Mouse (Mus musculus) adrenal gland, adult 18-20 months (tissue): Measurements from ENCODE around the gene Usp18. TPM values are rescaled to one million over a fixed set of nuclear protein-coding genes. Genes with fewer than 3 reads are reported as not detected.

Experiments used
- DNase-seq, 2 experiments: peaks; one replicate each; pipeline ENCODE4 v3.0.0; 2021 to 2022; ENCODE audit warnings: low spot score in 2 of 2
- total RNA-seq, 2 experiments: library from RNA; stranded (reverse); gene quantifications; 1 replicate in 1 of 2; 2 replicates in 1 of 2; pipeline ENCODE4 v1.2.3; 2021

Gene Usp18
- total RNA-seq, 2 experiments from 2014 or later: 1.9 to 2.3 TPM

DNA sequence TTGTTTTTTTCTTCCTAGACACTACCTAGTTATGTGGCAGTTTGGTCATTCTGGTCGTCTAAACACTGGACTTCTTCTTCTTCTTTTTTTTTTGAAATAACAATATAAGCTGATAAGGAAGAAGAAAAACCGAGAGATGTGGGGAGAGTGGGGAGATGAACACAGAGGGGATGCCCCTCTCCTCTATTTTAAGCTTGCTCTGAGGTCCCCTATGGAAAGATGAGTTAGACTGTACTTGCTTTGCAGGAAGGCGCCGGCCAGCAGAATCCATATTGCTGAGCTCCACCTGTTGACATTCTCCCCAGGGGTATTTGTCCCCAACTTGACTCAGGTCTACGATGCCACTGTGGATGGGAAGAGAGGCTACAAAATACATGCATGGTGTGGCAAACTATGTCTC, 21.6 kb upstream of the Usp18 start:
- no peak for DNase-seq

DNA sequence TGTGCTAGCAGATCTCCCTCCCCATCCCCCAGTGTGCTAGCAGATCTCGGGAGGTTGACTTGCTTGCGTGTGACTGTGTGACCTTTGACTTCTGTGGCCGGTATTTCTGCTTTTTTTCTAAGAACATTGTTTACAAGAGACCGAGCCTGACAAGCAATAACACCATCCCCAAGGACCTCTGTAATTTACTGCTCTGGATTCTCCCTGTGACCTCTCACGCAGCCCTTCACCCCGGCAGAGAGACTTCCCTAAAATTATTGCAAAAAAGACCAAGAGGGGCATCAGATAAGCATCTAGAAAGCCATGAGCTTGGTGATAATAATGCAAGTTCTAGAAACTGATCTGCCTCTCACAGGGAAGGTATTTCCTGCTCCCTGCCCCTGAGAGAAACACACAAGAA, 20.7 kb upstream of the Usp18 start:
- no peak for DNase-seq

DNA sequence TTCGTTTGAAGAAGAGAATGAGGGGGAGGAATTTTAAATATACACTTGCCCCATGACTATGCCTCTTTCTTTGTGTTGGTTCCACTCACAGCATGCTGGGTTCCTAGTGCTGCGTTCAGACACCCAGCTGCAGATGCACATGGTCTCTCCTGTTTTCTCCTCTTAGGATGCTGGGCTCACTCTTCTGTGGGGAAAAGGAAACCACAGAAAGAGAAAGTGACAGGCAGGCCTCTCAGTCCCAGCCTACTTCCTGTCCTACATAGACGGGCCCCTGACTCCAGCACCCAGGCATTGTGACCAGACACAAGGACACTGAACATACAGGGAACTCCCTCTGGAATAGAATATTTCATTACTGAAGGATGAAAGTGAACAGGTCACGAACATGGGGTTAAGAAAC, 19.7 kb upstream of the Usp18 start:
- no peak for DNase-seq

DNA sequence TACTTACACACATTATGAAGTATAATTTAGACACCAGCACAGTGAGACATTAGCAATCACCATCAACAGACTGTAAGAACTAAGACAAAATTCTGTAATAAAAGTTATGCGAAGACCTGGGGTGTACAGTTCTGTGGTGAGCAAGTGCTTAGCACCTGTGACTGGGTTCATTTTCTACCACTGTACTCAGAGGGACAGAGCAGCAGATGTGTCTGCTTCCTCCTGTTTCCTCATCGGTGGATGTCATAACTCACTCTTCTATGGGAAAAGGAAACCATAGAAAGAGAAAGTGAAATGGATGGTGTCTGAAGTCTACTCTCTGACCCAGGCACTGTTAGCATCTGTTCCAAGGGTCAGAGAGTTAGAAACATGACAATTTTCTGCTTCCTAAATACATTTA, 19.0 kb upstream of the Usp18 start:
- no peak for DNase-seq

DNA sequence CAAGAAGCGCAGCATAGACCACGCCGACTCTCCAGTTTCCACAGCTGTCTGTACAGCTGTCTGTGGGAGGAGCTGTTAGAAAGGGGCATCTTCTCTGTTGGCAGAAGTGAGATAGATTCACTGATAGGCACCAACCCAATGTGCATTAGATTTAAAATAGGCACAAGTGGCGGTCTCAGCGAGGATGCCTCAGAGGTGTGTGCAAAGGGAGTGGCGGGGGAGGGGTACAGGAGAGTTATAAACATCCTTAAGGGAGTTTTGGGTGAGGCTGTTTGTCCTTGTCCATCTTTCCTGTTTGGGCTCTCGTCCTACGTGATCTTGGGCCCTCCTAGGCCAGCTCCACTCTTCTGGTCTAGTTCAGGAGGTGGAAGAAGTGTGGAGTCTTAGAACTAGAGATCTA, 17.3 kb upstream of the Usp18 start:
- DNase-seq: no peak

DNA sequence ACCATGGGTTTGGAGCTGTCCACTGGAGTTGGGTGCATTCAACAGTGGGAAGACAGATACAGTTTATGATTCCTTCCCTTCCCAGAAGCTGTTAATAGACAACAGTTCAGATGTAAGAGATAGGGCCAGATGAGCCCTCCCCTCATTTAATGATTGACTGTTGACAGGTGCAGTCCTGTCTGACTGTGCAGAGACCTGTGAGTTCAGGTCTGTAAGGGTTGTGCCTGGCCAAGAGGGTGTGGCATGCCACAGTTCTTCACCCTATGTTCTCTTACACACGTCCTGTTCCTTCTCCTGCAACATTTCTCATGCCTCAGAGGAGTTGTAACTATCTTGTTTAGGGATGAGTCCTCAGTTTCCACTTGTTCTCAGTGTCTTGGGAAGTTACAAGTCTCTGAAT, 13.1 kb upstream of the Usp18 start:
- no peak for DNase-seq

DNA sequence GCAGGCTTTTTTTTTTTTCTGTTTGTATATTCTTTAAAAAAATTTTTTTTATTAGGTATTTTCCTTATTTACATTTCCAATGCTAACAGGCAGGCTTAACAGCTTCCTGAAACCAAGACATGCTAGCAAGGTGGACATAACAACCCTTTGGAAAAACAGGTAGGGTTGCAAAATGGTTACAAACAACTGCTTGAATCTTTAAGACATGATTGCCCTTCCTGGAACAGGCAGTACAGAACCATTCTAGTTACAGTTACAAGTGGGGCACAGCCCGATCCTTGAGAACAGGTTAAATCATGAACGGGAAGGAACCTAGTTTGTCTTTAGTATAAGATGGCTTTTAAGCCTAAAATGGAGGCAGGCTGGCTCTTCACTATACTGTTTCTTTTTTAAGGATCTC, 9.3 kb upstream of the Usp18 start:
- DNase-seq: no peak

DNA sequence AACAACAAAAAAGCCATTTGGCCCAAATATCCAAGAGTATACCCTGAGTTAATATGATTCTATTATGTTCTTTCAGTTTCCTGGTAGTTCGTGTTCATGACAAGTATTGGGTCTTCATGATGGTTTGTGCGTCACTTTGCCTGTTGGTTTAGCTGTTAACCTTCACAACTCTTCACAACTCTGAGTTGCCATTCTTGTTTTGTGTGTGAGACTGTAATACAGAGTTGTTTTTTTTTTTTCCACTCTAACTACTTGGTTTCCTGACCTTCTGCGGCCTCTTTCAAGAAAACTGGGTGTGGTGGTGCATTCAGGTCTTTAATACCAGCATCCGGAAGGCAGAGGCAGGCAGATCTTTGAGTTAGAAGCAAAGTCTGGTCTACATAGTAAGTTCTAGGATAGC, 7.5 kb upstream of the Usp18 start:
- DNase-seq: no peak

DNA sequence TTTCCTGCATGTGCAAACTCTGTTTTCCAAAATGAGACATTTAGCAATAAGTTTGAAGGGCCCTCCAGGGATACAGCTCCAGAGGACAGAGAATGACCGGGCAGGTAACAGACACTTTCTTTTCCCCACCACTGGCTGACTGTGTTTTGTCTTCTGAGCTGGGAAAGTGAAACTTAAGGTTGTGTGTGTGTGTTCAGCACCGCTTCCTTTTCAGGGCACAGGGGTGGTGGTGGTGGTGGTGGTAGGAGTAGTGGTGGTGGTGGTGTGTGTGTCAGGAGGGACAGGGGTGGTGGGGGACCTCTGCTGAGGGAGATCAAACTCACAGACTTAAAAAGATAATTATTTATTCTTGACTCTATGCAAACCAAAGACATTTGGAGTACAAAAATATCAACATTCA, 3.9 kb upstream of the Usp18 start:
- no peak for DNase-seq

DNA sequence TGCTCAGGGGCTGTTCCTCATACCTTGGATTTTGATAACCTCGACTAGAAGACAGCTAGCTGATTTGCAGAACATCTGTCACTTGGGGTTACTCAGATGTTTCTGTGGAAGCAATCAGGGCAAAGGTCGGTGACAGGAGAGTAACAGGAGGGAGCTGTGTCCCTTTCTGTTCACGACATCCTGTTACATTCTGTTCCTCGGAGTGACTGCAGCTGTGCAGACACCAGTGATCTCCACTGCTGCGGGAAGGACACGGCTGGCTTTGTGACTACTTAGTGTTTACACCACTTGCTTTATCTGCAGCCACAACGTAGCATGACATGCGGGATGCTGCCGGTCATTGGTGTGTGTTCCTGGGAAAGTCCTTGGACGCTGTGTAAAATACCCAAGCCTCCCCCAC, 2.5 kb upstream of the Usp18 start:
- no peak for DNase-seq

DNA sequence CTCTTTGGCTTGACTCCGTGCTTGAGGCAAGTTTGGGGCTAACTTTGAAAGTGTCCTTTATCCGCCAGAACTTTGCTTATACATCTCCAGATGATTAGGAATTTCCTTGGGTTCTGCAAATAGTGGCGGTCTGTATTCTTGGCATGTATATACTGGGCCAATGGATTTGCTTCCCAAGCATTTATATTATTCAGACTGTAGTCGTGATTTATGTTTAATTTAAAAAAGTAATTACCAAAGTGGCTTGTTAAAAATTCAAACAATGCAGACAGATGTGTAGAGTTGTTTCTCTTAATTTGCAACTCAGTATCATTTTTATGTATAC, 293 bp downstream of the Usp18 start:
- no peak for DNase-seq

DNA sequence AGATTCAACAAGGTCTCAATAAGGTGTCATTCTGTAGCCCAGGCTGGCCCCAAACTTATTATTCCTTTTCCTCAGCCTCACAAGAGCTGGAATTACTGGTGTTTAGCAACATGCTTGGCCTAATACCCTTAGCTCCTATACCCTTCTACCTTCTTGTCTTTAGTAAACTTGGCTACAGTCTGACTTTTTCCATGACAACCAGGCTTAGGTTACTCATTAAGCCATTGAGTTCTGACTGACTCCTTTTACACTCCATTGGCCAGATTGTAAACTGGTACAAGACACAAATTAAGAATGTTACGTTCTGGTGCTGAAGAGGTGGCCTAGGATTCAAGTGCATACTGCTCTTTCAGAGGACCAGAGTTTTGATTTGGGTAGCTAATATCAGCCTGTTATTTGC, 4.7 kb downstream of the Usp18 start:
- no peak for DNase-seq

DNA sequence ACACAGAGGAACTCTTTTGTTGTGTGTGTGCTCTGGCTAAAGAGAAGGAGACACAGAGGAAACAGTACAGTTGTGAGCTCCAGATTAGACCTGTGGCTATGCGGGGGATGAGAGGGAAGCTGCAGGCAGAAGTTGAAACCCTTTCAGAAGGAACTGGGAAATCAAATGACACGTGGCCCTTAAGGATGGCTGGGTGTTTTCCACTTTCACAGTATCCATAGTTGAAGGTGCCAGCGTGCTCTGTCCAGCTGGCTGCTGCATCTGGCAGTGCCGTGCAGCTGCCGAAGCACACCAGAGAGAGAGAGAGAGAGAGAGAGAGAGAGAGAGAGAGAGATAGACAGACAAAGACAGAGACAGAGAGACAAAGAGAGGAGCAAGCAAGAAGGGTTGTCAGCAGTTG, 5.5 kb downstream of the Usp18 start:
- DNase-seq: no peak

DNA sequence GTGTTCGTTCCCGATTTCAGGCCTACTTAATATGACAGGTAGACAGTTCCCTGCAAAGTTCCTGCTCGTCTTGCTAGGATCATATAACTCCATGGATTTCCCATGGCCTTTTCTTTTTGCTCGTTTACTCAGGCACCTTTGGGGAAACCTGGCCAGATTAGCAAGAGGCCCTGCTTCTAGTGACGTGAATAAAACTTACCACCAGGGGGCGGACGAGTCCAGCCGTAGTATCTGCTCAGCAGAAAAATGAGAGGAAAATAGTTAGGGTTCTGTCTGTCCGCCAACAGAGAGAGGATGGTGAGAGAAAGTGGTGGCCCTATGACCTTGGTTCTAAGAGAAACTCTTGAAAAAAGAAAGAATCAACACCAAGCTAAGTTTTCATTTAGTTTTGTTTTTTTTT, 14.8 kb downstream of the Usp18 start:
- DNase-seq: peak; percentile 73 to 74

DNA sequence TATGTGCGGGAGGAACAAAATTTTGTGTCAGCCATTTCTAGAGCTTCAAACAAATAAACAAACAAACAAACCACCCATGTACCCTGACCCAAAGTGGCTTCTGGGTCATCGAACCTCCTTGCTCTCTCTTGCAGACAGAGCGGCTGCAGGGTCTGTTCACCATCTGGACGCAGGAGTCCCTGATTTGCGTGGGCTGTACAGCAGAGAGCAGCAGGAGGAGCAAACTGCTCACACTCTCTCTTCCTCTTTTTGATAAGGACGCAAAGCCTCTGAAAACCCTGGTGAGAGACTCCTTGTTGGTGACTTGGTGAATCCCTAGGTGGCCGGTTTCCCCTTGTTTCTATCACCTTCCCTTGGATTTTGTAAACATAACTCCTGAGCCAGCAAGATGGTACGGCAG, 15.5 kb downstream of the Usp18 start:
- no peak for DNase-seq

DNA sequence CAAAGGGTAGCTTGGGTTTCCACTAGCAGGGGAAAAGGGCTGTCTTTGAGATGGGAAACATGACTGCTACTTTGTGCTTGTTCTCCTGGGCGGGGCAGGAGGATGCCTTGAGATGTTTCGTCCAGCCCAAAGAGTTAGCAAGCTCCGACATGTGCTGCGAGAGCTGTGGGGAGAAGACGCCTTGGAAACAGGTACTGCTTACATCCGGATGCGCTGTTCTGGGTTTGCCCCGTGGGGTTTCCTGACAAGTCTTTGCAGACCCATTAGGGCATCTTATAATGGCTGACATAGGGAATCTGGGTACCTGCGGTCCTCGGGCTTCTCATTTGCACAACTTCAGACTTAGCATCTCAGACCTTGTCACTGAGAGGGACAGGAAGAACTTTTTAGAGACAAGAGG, 16.3 kb downstream of the Usp18 start:
- DNase-seq: no peak

DNA sequence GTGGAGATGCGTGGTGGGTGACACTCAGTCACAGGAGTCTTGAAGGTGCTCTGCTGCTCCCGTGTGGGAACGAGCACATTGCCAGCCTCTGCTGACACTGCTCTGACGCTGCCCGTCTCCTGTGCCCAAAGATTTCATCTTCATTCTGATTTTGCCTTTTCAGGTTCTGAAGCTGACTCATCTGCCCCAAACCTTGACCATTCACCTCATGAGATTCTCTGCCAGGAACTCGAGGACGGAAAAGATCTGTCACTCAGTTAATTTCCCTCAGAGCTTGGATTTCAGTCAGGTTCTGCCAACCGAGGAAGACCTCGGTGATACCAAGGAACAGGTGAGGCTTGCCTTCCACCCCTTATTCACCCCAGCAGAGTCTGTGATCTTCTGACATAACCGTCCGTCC, 16.8 kb downstream of the Usp18 start:
- peak in 1 of 2 experiments; percentile 26 for DNase-seq

DNA sequence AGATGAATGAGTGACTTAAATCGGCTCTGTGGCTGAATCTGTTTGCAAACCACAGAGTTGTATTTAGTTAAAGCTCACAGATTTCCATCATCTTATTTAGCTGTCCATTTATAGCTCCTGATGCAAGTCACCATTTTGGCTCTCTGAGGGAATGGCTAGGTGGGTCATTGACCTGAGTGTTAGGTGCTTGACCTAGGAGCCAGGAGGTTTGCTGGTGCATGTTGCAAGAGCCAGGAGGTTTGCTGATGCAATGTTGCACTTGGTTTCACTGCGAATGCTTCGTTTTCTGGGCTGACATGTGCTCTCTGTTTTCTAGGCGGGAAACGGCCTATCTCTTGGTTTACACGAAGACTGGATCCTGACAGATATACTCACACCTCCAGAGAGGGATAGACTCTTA, 24.4 kb downstream of the Usp18 start:
- no peak for DNase-seq

DNA sequence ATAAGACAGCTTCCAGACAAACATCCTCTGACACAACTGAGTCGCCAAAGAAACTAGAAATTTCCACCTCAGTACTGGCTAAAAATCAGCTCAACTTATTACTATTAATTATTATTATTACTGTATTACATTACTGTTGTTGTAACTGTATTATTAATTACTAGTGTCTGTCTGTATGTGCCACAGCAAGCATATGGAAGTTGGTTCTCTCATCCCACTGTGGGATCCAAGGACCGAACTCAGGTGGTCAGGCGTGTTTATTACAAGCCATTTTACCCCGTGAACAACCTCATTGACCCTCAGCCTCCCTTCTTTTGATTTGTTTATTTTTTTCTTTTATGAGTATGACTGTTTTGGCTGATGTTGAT, 26.0 kb downstream of the Usp18 start:
- DNase-seq: no peak

DNA sequence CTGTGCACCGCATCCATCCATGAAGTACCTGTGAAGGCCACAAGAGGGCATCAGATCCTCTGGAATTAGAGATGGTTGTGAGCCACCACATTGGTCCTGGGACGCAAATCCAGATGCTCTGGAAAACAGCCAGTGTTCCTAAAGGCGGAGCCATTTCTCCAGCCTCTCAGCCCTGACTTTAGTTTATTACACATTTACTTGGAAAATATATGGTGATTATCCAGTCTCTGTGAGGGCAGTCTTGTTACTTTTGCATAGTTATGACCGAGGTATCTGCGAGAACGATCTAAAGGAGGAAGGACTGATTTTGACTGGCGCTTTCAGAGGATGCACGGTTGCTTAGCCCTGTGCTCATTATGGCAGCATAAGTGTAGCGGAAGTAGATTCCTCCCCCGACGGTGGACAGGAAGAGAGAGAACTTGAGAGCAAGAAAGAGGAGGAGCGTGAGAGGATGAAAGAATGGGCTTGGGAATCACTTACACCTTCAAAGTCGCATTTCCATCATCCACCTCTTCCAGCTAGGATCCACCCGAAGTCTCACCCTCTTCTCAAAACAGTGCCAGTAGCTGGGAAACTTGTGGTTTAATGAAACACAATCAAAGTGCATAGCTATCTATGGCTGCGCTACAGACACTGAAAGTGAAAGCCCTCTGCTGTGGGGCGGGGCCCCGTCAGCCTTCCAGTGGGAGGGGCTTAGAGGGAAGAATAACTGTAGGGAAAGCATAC, 26.5 kb downstream of the Usp18 start:
- DNase-seq: peak; percentile 78 to 79

DNA sequence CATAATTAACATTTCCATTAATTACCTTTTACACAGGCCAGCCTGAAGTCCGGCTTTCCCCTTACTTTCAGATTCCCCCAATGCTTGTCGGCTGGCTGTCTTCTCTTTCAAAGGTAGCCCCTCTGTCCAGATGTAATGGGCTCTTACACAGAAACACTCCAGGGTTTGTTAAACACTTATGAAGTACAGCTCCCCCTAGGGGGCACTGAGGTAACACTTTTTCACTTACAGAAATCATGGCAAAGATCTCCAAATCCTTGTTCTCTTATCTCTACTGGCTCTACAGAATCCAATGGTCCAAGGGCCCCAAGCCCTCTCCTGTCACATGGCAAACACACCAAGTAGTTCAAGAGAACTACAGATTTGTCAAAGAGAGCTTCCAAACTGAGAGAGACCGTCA, 28.6 kb downstream of the Usp18 start:
- DNase-seq: peak in 1 of 2 experiments; percentile 24

DNA sequence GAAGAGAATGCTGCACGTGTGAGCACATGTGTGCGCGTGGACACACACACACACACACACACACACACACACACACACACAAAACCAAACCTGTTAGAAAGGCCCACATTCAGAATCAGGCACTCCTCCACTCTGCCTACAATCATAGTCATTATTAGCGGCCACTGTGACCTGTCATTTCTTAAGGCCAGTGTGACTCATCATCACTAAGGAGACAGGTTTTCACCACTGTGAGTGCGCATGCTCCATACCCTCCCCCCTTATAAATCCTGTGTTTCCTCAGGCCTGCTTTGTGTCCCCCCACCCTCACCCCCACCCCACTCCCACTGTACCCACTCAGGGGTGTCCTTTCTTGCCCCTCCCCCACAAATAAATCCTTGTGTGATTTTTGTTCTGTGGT, 38.4 kb downstream of the Usp18 start:
- no peak for DNase-seq

DNA sequence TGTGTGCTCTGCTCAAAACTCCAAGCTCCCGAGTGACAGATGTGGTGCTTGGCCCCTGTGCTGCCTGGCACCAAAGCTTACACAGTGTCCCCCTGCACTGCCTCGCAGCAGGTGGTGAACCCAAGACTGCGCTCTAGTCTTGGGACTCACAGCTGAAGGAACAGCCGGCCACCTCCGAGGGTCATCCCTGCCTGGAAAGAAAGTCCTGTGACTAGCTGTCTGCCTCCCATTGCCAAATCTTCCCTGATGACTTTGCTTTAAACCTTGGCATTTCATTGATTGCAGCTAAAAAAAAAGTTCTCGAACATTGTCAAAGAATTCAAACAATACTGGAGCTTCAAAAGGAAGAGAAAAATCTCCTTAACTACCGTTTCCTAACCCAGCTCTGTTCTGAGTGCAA, 53.6 kb downstream of the Usp18 start:
- peak in 1 of 2 experiments; percentile 20 for DNase-seq

DNA sequence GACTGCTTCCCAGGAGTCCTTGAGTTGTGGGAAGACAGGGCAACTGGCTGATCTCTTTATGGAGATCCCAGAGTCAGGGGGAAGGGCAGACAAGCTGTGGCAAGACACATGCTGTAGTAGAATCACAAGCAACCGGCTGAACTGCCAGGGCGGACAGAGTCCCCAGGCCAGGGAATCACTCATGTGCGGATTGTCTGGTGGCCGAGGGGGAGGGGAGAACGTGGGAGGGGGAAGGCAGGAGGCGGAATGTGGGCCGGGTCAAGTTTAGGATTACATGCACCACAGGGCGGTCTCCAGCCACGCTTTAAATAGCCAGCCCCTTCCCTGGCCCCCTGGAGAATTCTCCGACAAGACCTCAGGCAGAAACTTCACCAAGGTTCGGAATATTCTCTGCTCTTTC, 54.2 kb downstream of the Usp18 start, which contains the start of gene Slc6a13:
TSS of gene Slc6a13 (plus strand) at position 274 of the 400 bp plus-strand sequence.
- peak in 1 of 2 experiments; percentile 13 for DNase-seq
